Comparison of ENCODE assay signal across 9 mouse cellular contexts in the genomic region with DNA sequence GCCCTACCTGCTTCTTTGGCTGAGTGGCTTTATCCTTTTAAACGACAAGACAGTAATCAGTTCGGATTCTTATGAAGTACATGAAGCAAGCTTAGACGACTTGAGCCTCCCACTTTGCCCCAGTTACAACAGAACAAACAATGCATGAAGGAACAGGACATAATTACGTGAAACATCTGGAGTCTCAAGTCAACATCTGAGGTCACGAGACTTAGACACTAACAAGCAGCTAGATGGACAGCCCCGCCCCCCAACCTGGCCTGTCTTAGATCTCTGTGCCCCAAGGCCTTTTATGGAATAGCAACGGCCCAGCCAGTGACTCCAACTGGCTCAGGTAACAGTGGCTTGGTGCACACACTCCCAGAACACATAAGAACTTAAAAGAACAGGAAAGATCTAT. TPM values are rescaled to one million over a fixed set of nuclear protein-coding genes. Genes with fewer than 3 reads are reported as not detected.
DNase-seq lines count a peak whose midpoint lies in the region; ATAC-seq and TF ChIP-seq lines count a peak whose summit lies in the region.
"Had no signal": no experiment of that assay in that cellular context is flagged by ENCODE, and none has a peak within 500 bp of the region (broad histone marks: within the 10 kb centered on the region; RNA-seq: fewer than 3 reads in every experiment).

No protein-coding gene starts in this region.

- DNase-seq in heart, postnatal 25 days (ENCODE audit: low spot score), result no peak
- no peak for DNase-seq in testis, postnatal 14 days (ENCODE audit: low spot score)
- DNase-seq in intestine, embryonic 14.5 days (ENCODE audit: low spot score), result no peak
- DNase-seq in liver, postnatal 0 days, result no peak
- no peak for DNase-seq in left cerebral cortex, adult 2 months (ENCODE audit: extremely low spot score in 1 of 2, low spot score in 2 of 2)
- no peak for DNase-seq in thymus, postnatal 36 days

- no peaks in the 10 kb centered on the region for H3K9me3 ChIP-seq in heart, embryonic 12.5 days (replicated peaks)
- no peaks in the 10 kb centered on the region for H3K9me3 ChIP-seq in intestine, embryonic 14.5 days (ENCODE audit: control insufficient read depth, low read length)
- H3K9me3 ChIP-seq in liver, postnatal 0 days (ENCODE audit: low read length), result no peaks in the 10 kb centered on the region

- H3K4me1 ChIP-seq in heart, embryonic 12.5 days (replicated peaks), result peaks cover 41% of the 10 kb centered on the region
- H3K4me1 ChIP-seq in testis, adult 2 months (ENCODE audit: control insufficient read depth, insufficient read depth, low read length), result no peaks in the 10 kb centered on the region
- peaks cover 30% of the 10 kb centered on the region for H3K4me1 ChIP-seq in intestine, embryonic 14.5 days (replicated peaks; ENCODE audit: control insufficient read depth, insufficient read depth, low read length)
- H3K4me1 ChIP-seq in liver, postnatal 0 days (ENCODE audit: insufficient read depth), result peaks cover 5% of the 10 kb centered on the region; the same call in 1 of the 2 replicates

- intact Hi-C loops in heart, postnatal 25 days (cut with DNase I), result no loop called here
- intact Hi-C loops in left cerebral cortex, adult 2 months (cut with DNase I), result no loop called here

- no peak for TF ChIP-seq CTCF in testis, adult 2 months (IDR thresholded peaks at IDR 0.05; ENCODE audit: control insufficient read depth, insufficient read depth, insufficient replicate concordance, low read depth, low read length)
- no peak for TF ChIP-seq CTCF in liver, postnatal 0 days (IDR thresholded peaks at IDR 0.05; ENCODE audit: low read depth)
- TF ChIP-seq CTCF in left cerebral cortex, adult 2 months (IDR thresholded peaks at IDR 0.05), result no peak

- no peaks in the 10 kb centered on the region for H3K36me3 ChIP-seq in heart, embryonic 12.5 days
- H3K36me3 ChIP-seq in testis, adult 2 months (ENCODE audit: control insufficient read depth, insufficient read depth, low read length), result no peaks in the 10 kb centered on the region
- no peaks in the 10 kb centered on the region for H3K36me3 ChIP-seq in intestine, embryonic 14.5 days (ENCODE audit: control insufficient read depth, insufficient read depth, low read length)
- H3K36me3 ChIP-seq in liver, postnatal 0 days (replicated peaks; ENCODE audit: insufficient read depth, low read length), result no peaks in the 10 kb centered on the region

- H3K27ac ChIP-seq in heart, embryonic 12.5 days (ENCODE audit: poor library complexity, severe bottlenecking), result peak overlapping the region; percentile 81
- H3K27ac ChIP-seq in testis, adult 2 months (ENCODE audit: control insufficient read depth, insufficient read depth, low read depth, low read length), result peak overlapping the region; percentile 59; the same call in 1 of the 2 replicates
- H3K27ac ChIP-seq in intestine, embryonic 14.5 days (ENCODE audit: low read depth), result peak overlapping the region; percentile 78
- no peak overlapping the region for H3K27ac ChIP-seq in liver, postnatal 0 days (ENCODE audit: low read depth)
- no peak overlapping the region for H3K27ac ChIP-seq in left cerebral cortex, adult 2 months
- H3K27ac ChIP-seq: hindbrain, postnatal 0 days had no signal

- no peak for TF ChIP-seq EP300 in liver, postnatal 0 days (IDR thresholded peaks at IDR 0.05; ENCODE audit: low read depth)

- no peaks in the 10 kb centered on the region for H3K27me3 ChIP-seq in heart, embryonic 12.5 days (replicated peaks)
- no peaks in the 10 kb centered on the region for H3K27me3 ChIP-seq in testis, adult 2 months (ENCODE audit: control insufficient read depth, insufficient read depth, low read length)
- H3K27me3 ChIP-seq in intestine, embryonic 14.5 days (replicated peaks; ENCODE audit: control insufficient read depth, insufficient read depth, low read length), result no peaks in the 10 kb centered on the region
- no peaks in the 10 kb centered on the region for H3K27me3 ChIP-seq in liver, postnatal 0 days (ENCODE audit: insufficient read depth, low read length)

- ATAC-seq in heart, embryonic 12.5 days (ENCODE audit: insufficient number of reproducible peaks, low FRiP score), result no peak
- ATAC-seq in intestine, embryonic 14.5 days (replicated peaks; ENCODE audit: low FRiP score, low TSS enrichment, low read depth), result 0 out of 2 replicates have a peak, but pooled peaks have one; percentile 16
- ATAC-seq in liver, postnatal 0 days, result no peak
- ATAC-seq: hindbrain, postnatal 0 days had no signal

- TF ChIP-seq POLR2A in testis, adult 2 months (IDR thresholded peaks at IDR 0.05; ENCODE audit: control insufficient read depth, low read depth, low read length), result no peak

- H3K4me3 ChIP-seq in heart, embryonic 12.5 days, result no peak overlapping the region
- no peak overlapping the region for H3K4me3 ChIP-seq in testis, adult 2 months (ENCODE audit: control insufficient read depth, low read depth, low read length)
- H3K4me3 ChIP-seq in intestine, embryonic 14.5 days (ENCODE audit: low read depth, low read length), result no peak overlapping the region
- H3K4me3 ChIP-seq in liver, postnatal 0 days (ENCODE audit: low read depth, low read length), result no peak overlapping the region
- no peak overlapping the region for H3K4me3 ChIP-seq in left cerebral cortex, adult 2 months

- no peak overlapping the region for H3K9ac ChIP-seq in heart, embryonic 12.5 days
- H3K9ac ChIP-seq in intestine, embryonic 14.5 days (ENCODE audit: low read length), result no peak overlapping the region
- no peak overlapping the region for H3K9ac ChIP-seq in liver, postnatal 0 days (replicated peaks)

- 59% methylated on average over 7 of the region's 7 CpGs for WGBS in heart, embryonic 12.5 days
- WGBS in intestine, embryonic 14.5 days, result 28% methylated on average over 7 of the region's 7 CpGs
- WGBS in liver, postnatal 0 days (ENCODE audit: insufficient replicate concordance), result 67% methylated on average over 7 of the region's 7 CpGs

- H3K4me2 ChIP-seq in heart, embryonic 12.5 days, result 0 out of 2 replicates have a peak overlapping the region, but pooled peaks have one; percentile 2
- H3K4me2 ChIP-seq in intestine, embryonic 14.5 days (ENCODE audit: low read length), result no peak overlapping the region
- no peak overlapping the region for H3K4me2 ChIP-seq in liver, postnatal 0 days (ENCODE audit: low read depth, low read length)

RNA-seq across cellular contexts. Expression of gene Arhgap10, which starts 44.0 kb away (rescaled TPM):
- polyA plus RNA-seq in heart, embryonic 12.5 days (2016; fragmentation: Nextera tagmentation; extraction: Ambion mirVana), result 23.8 and 25.3 TPM in 2 replicates
- 10 to 100 TPM; 51.2 to 58.0 TPM for total RNA-seq in heart, postnatal 25 days (2021)
- polyA plus RNA-seq in testis, adult 2 months (2012; rRNA removed), result 7.2 and 7.5 TPM in 2 replicates
- 33.6 and 37.0 TPM in 2 replicates for polyA plus RNA-seq in intestine, embryonic 14.5 days (2014; fragmentation: Nextera tagmentation; extraction: Ambion mirVana)
- 3.9 and 4.1 TPM in 2 replicates for polyA plus RNA-seq in liver, postnatal 0 days (2015; fragmentation: Nextera tagmentation; extraction: Ambion mirVana)
- total RNA-seq in left cerebral cortex, adult 2 months (2021), result 10 to 100 TPM; 39.2 to 40.1 TPM

Comparison
In these comparisons a context has a peak if more than half of its experiments do, and no peak if none do; other contexts are left out.
1. H3K27ac ChIP-seq: peak in heart, embryonic 12.5 days (single experiment), testis, adult 2 months (single experiment) and intestine, embryonic 14.5 days (single experiment); none in liver, postnatal 0 days (single experiment) and left cerebral cortex, adult 2 months (single experiment).